Comparison of ENCODE assay signal across 8 mouse cellular contexts in genomic region chr4:123460595-123461272, GRCm38 (mm10).
A peak's percentile ranks its signal among the peaks of the same experiment; 100 is the strongest.
DNase-seq lines count a peak whose midpoint lies in the region; ATAC-seq and TF ChIP-seq lines count a peak whose summit lies in the region.

No protein-coding gene starts in this region.

- H3K27ac ChIP-seq in kidney, adult 2 months (ENCODE audit: insufficient read depth, low read depth, low read length): no peak overlapping the region
- H3K27ac ChIP-seq in liver, embryonic 12.5 days: no peak overlapping the region

- no peak overlapping the region for H3K4me3 ChIP-seq in kidney, adult 2 months (ENCODE audit: insufficient read depth, low read depth, low read length)
- no peak overlapping the region for H3K4me3 ChIP-seq in liver, embryonic 12.5 days

- peak; percentile 26 for DNase-seq in kidney, adult 2 months
- no peak for DNase-seq in kidney, adult 18-20 months
- DNase-seq in B cell, adult 2 months: peak; percentile 5 to 11
- DNase-seq in brain, adult 2 months (ENCODE audit: low read depth, low spot score): peak; percentile 55
- DNase-seq in adipocyte (ENCODE audit: low spot score): no peak
- DNase-seq in gastrocnemius, postnatal 25 days: no peak

- peaks cover 8% of the 10 kb centered on the region; the same call in 1 of the 2 replicates for H3K4me1 ChIP-seq in kidney, adult 2 months (ENCODE audit: control insufficient read depth, insufficient read depth, low read length)
- no peaks in the 10 kb centered on the region for H3K4me1 ChIP-seq in liver, embryonic 12.5 days

- H3K9ac ChIP-seq in liver, embryonic 12.5 days: no peak overlapping the region

- no peaks in the 10 kb centered on the region for H3K9me3 ChIP-seq in liver, embryonic 12.5 days (replicated peaks)

- 71% methylated on average over 8 of the region's 8 CpGs for WGBS in kidney, adult 2 months
- 58% methylated on average over 8 of the region's 8 CpGs for WGBS in liver, embryonic 12.5 days (ENCODE audit: insufficient replicate concordance)

- no peaks in the 10 kb centered on the region for H3K27me3 ChIP-seq in kidney, adult 2 months (replicated peaks; ENCODE audit: control insufficient read depth, insufficient read depth, low read length)
- no peaks in the 10 kb centered on the region for H3K27me3 ChIP-seq in liver, embryonic 12.5 days (replicated peaks)

- TF ChIP-seq CTCF in kidney, adult 2 months (conservative IDR thresholded peaks at IDR 0.05; ENCODE audit: insufficient read depth, insufficient read length, low read depth, low read length): 0 out of 2 replicates have a peak, but pooled peaks have one; percentile 20

- no peak for TF ChIP-seq POLR2A in kidney, adult 2 months (IDR thresholded peaks at IDR 0.05; ENCODE audit: low read depth, low read length)

- H3K4me2 ChIP-seq in liver, embryonic 12.5 days: no peak overlapping the region

- H3K36me3 ChIP-seq in kidney, adult 2 months (ENCODE audit: control insufficient read depth, insufficient read depth, low read length): peaks cover 25% of the 10 kb centered on the region
- peaks cover 86% of the 10 kb centered on the region for H3K36me3 ChIP-seq in liver, embryonic 12.5 days

- ATAC-seq in liver, embryonic 12.5 days: 0 out of 2 replicates have a peak, but pooled peaks have one; percentile 35
- no peak for ATAC-seq in megakaryocyte, adult 5-6 weeks (ENCODE audit: poor library complexity, severe bottlenecking)

Comparison
In these comparisons a context has a peak if more than half of its experiments do, and no peak if none do; other contexts are left out.
1. DNase-seq: peak in kidney, adult 2 months (single experiment), B cell, adult 2 months (2 of 2) and brain, adult 2 months (single experiment); none in kidney, adult 18-20 months (single experiment), adipocyte (single experiment) and gastrocnemius, postnatal 25 days (single experiment).